Mouse (Mus musculus) layer of hippocampus, adult 6 months (tissue): Measurements from ENCODE around the gene 1700023F06Rik. TPM values are rescaled to one million over a fixed set of nuclear protein-coding genes. Genes with fewer than 3 reads are reported as not detected.

Experiments used
- long read RNA-seq, 2 experiments: library from polyadenylated mRNA; unstranded; transcript quantifications; one replicate each; pipeline ENCODE4 v2.0.0; 2019 to 2020
- polyA plus RNA-seq: library from polyadenylated mRNA; unstranded; fragments of <200 nt; fragmentation: Nextera tagmentation; gene quantifications from 2 replicates; pipeline ENCODE4 v1.2.3, GENCODE M21; 2021

Gene 1700023F06Rik
- 1.5 and 2.3 TPM in 2 replicates for polyA plus RNA-seq
- long read RNA-seq, experiment 1, partial matches to known transcripts = 0 of 2 reads
- long read RNA-seq, experiment 1, other reads (novel, unspliced or antisense) = 2 of 2 reads
- long read RNA-seq, experiment 2, partial matches to known transcripts = 1 of 3 reads
- long read RNA-seq, experiment 2, other reads (novel, unspliced or antisense) = 2 of 3 reads

DNA sequence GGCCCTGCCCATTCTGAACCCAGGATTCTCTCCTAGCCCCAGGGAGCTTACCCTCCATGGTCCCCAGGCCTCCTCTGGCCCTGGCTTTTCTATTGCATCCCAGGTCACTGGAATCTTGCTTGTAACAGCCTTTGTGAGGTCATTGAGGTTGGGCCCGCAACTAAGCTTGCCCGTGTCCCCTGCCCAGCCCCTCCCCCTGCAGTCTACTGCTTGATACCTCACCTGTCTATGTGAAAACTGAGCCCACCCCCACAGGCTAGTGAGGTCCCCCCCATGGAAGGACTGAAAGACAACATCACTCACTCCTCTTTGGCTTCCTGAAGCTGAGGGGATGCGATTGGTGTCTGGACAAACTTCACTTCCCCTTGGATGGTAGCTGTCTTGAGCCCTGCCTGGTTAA lies at the start of gene 1700023F06Rik:
Gene 1700023F06Rik, minus strand, starts transcription at position 101 of the 400 bp plus-strand sequence.

DNA sequence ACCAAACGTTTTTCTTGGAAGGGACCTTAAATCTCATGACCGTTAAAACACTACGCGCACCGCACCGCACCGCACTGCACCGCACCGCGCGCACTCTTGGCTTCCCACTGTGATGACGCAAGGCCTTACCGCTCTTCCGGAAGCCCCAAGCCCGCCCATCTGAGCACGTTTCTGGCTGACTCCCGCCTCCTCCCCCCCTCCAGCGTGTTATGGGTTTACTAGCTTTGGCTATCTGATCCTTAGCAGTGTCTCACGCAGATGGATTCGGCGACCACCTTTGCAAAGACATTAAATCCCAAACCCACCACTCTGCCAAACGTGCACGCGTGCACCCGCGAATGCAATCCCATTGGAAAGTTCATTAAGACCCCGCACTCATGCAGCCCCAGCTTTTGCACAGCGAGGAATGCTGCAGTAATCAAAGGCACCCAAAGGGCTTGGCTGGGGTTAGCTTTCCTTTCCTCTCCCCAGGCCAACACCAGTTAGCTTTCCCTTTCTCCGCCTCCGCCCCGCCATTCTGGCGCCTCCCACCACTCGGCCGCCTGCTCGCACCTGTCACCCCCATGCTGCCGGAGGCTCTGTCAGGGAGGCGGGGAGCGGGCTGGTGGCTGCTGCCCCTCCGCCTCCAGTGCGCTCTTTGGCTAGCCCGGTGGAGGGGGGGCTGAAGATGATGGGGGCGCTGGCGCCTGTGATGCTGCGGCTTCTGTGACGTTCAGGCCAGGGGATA lies 9.6 kb upstream of the 1700023F06Rik start, which contains the start of gene Spata32:
Gene Spata32, minus strand, starts transcription at position 643 of the 727 bp plus-strand sequence.

GRCm38 (mm10) chr11:103170494-103171285 lies 37.7 kb downstream of the 1700023F06Rik start, which contains the start of gene Fmnl1:
Fmnl1 (plus strand) TSS chr11:103171107.

Other genes with a start within 250 kb of the 1700023F06Rik start
- 331 and 373 TPM in 2 replicates for gene Nmt1, start 180.4 kb downstream of the 1700023F06Rik start, polyA plus RNA-seq
- 30.5 and 36.4 TPM in 2 replicates for gene Dcakd, start 180.2 kb downstream of the 1700023F06Rik start, polyA plus RNA-seq
- 2.1 and 3.0 TPM in 2 replicates for gene Plcd3, start 106.9 kb downstream of the 1700023F06Rik start, polyA plus RNA-seq
- gene Acbd4, start 106.9 kb downstream of the 1700023F06Rik start, polyA plus RNA-seq = 42.3 and 42.4 TPM in 2 replicates
- 8.4 and 9.1 TPM in 2 replicates for gene Hexim1, start 92.3 kb downstream of the 1700023F06Rik start, polyA plus RNA-seq
- gene Hexim2, start 76.1 kb downstream of the 1700023F06Rik start, polyA plus RNA-seq = 5.6 and 6.3 TPM in 2 replicates
- 12.1 and 14.0 TPM in 2 replicates for gene Fmnl1, start 37.5 kb downstream of the 1700023F06Rik start, polyA plus RNA-seq
- 0.18 and 0.45 TPM in 2 replicates for gene Spata32, start 9.9 kb upstream of the 1700023F06Rik start, polyA plus RNA-seq
- gene Map3k14, start 58.9 kb upstream of the 1700023F06Rik start, polyA plus RNA-seq = 0.35 and 0.48 TPM in 2 replicates
- 7.1 and 8.5 TPM in 2 replicates for gene Arhgap27, start 155.1 kb upstream of the 1700023F06Rik start, polyA plus RNA-seq
- 3.7 and 4.1 TPM in 2 replicates for gene Plekhm1, start 204.1 kb upstream of the 1700023F06Rik start, polyA plus RNA-seq